Mouse (Mus musculus): ENCODE measurements around the gene Tpsb2. TPM values are rescaled to one million over a fixed set of nuclear protein-coding genes. Genes with fewer than 3 reads are reported as not detected.

The Tpsb2 gene
- total and polyA plus RNA-seq, 2 experiments from 2014 or later, result 1.0 to 1.8 TPM

DNA sequence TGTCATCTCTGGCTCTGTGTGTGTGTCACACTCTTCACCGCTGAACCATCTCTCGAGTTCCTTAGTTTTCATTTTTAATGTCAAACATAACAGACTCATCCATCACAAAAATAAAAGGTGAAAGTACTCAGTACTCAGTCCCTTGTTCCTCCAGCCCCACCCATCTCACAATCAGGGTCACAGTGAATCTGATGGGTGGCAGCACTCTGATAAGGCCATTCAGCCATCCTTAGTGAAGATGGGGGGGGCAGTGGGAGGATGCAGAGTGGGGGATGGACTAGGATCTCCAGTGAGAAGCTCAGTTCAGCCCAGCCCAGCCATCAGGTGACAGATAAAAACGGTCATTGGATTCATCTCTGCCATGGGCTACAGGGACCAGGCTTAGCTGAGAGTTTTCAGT, 2.9 kb downstream of the Tpsb2 start, which contains the start of gene Tpsg1:
Tpsg1 (plus strand) TSS at position 301 of the 400 bp plus-strand sequence.
- no peak for ATAC-seq (ENCODE audit: low FRiP score)
- DNase-seq (ENCODE audit: low spot score), result no peak
- Histone ChIP-seq H3K27me3 (ENCODE audit: insufficient read depth, low read length) (no peaks in the 10 kb centered on the region), H3K4me3 (ENCODE audit: low read depth, low read length) (no peak within 1 kb of the TSS), H3K9ac (replicated peaks; ENCODE audit: low read length, poor library complexity, severe bottlenecking) (no peak within 1 kb of the TSS), H3K4me1 (ENCODE audit: insufficient read depth, low read length) (no peaks in the 10 kb centered on the region), H3K36me3 (ENCODE audit: insufficient read depth, low read length) (no peaks in the 10 kb centered on the region), H3K4me2 (ENCODE audit: low read depth, low read length, poor library complexity, severe bottlenecking) (no peak within 1 kb of the TSS), H3K9me3 (ENCODE audit: low read length) (no peaks in the 10 kb centered on the region), H3K27ac (ENCODE audit: low read depth, low read length) (no peak within 1 kb of the TSS)
- TF ChIP-seq CTCF (IDR thresholded peaks at IDR 0.05), result no peak
- WGBS, result 70% methylated on average over 3 of the region's 3 CpGs

DNA sequence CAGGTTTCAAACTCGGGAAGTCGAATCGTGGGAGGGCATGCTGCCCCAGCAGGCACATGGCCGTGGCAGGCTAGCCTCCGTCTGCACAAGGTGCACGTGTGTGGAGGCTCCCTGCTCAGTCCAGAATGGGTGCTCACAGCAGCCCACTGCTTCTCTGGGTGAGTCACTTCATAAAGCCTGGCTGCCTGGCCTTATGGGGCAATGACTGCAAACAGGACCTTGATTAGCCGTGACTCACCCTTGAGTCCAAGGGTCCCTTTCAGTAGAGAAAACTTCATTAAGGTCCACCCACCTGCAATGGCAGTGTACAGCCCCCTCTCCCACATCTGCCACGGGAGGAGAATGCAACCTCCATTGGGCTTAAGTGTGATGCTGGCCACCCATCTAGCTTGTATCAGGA, 6.4 kb downstream of the Tpsb2 start:
- no peak for ATAC-seq (ENCODE audit: low FRiP score)
- Histone ChIP-seq H3K9ac (replicated peaks; ENCODE audit: low read length, poor library complexity, severe bottlenecking) (no peak overlapping the region), H3K27ac (ENCODE audit: low read depth, low read length) (no peak overlapping the region), H3K27me3 (ENCODE audit: insufficient read depth, low read length) (no peaks in the 10 kb centered on the region), H3K36me3 (ENCODE audit: insufficient read depth, low read length) (peaks cover 26% of the 10 kb centered on the region), H3K4me1 (ENCODE audit: insufficient read depth, low read length) (no peaks in the 10 kb centered on the region), H3K9me3 (ENCODE audit: low read length) (no peaks in the 10 kb centered on the region), H3K4me3 (ENCODE audit: low read depth, low read length) (no peak overlapping the region), H3K4me2 (ENCODE audit: low read depth, low read length, poor library complexity, severe bottlenecking) (no peak overlapping the region)
- DNase-seq (ENCODE audit: low spot score), result no peak
- 75% methylated on average over 8 of the region's 8 CpGs for WGBS
- no peak for TF ChIP-seq CTCF (IDR thresholded peaks at IDR 0.05)

DNA sequence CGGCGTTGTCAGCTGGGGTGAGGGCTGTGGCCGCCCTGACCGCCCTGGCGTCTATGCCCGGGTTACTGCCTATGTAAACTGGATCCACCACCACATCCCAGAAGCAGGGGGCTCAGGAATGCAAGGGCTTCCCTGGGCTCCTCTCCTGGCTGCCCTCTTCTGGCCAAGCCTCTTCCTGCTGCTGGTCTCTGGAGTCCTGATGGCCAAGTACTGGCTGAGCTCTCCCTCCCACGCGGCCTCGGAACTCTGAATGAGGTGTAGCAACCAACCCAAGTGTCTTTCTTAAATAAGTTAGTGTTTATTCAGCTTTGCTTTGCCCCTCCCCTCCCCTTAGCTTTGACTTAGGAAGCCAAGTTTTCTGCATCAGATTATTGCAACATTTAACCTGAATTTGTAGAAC, 7.9 kb downstream of the Tpsb2 start:
- peaks cover 33% of the 10 kb centered on the region for H3K36me3 ChIP-seq (ENCODE audit: insufficient read depth, low read length)
- 40% methylated on average over 9 of the region's 9 CpGs for WGBS
- H3K9me3 ChIP-seq (ENCODE audit: low read length), result no peaks in the 10 kb centered on the region
- no peak overlapping the region for H3K27ac ChIP-seq (ENCODE audit: low read depth, low read length)
- no peaks in the 10 kb centered on the region for H3K4me1 ChIP-seq (ENCODE audit: insufficient read depth, low read length)
- TF ChIP-seq CTCF (IDR thresholded peaks at IDR 0.05), result peak; percentile 70
- ATAC-seq (ENCODE audit: low FRiP score) (no peak), DNase-seq (ENCODE audit: low spot score) (peak; percentile 42)
- H3K27me3 ChIP-seq (ENCODE audit: insufficient read depth, low read length), result no peaks in the 10 kb centered on the region
- H3K4me3 ChIP-seq (ENCODE audit: low read depth, low read length), result no peak overlapping the region
- no peak overlapping the region for H3K4me2 ChIP-seq (ENCODE audit: low read depth, low read length, poor library complexity, severe bottlenecking)
- no peak overlapping the region for H3K9ac ChIP-seq (replicated peaks; ENCODE audit: low read length, poor library complexity, severe bottlenecking)

DNA sequence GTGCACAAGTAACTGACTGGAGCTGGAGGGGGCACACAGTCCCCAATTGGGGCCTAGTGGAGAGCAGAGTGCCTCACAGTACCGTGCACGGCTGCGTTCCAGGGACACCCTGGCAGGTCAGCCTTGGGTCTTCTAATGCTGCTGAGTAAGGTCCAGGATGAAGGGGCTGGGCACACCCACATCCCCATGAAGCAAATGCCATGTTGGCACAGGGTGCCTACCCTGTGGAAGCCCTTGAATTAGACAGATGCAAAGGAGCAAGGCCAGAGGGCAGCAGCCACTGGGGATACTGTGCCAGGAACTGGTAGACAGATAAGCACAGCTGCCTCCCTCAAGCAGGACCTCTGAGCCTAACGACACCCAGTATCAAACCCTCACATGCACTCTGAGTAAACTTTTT, 28.4 kb downstream of the Tpsb2 start:
- Histone ChIP-seq H3K9ac (replicated peaks; ENCODE audit: low read length, poor library complexity, severe bottlenecking) (no peak overlapping the region), H3K9me3 (ENCODE audit: low read length) (no peaks in the 10 kb centered on the region), H3K4me2 (ENCODE audit: low read depth, low read length, poor library complexity, severe bottlenecking) (no peak overlapping the region), H3K27ac (ENCODE audit: low read depth, low read length) (no peak overlapping the region), H3K27me3 (ENCODE audit: insufficient read depth, low read length) (no peaks in the 10 kb centered on the region), H3K4me3 (ENCODE audit: low read depth, low read length) (no peak overlapping the region), H3K36me3 (ENCODE audit: insufficient read depth, low read length) (peaks cover 16% of the 10 kb centered on the region), H3K4me1 (ENCODE audit: insufficient read depth, low read length) (no peaks in the 10 kb centered on the region)
- no peak for TF ChIP-seq CTCF (IDR thresholded peaks at IDR 0.05)
- no peak for ATAC-seq (ENCODE audit: low FRiP score)
- WGBS, result 96% methylated on average over 4 of the region's 4 CpGs
- no peak for DNase-seq (ENCODE audit: low spot score)

DNA sequence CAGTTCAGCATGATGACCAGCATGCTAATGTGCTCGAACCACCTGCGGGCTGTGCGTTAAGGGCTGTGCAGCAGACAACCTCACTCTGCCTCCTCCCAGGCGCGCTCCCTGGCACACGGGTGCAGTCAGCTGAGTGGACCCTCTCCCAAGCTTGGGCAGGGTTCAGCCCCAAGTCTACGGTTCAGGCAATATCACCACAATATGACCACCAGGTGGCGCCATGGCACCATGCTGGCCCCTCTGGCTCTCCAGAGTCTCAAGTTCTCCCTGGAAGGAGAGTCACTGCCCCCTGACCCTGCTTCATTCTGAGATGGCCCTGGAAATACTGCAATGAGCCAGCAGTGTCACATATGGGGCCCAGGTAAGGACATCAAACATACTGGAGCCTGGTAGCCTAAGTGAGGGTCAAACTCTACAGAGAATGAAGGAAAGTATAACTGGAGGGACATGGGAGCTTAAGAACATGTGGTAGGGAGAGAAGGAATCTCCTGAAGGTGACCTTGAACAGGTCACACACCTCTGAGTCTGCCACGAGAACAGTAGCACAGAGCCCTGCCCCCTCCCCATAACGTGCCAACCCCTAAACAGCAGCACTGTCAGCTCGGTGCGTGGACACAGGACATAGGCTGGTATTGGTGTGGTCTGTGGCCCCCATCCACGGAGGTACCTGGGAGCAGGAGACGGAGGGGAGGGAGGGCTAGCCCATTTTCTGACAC, 31.9 kb downstream of the Tpsb2 start:
- Histone ChIP-seq H3K4me1 (ENCODE audit: insufficient read depth, low read length) (no peaks in the 10 kb centered on the region), H3K9me3 (ENCODE audit: low read length) (no peaks in the 10 kb centered on the region), H3K27ac (ENCODE audit: low read depth, low read length) (no peak overlapping the region), H3K4me2 (ENCODE audit: low read depth, low read length, poor library complexity, severe bottlenecking) (no peak overlapping the region), H3K36me3 (ENCODE audit: insufficient read depth, low read length) (peaks cover 3% of the 10 kb centered on the region; the same call in 1 of the 2 replicates), H3K4me3 (ENCODE audit: low read depth, low read length) (no peak overlapping the region), H3K9ac (replicated peaks; ENCODE audit: low read length, poor library complexity, severe bottlenecking) (no peak overlapping the region), H3K27me3 (ENCODE audit: insufficient read depth, low read length) (no peaks in the 10 kb centered on the region)
- 34% methylated on average over 14 of the region's 14 CpGs for WGBS
- ATAC-seq (ENCODE audit: low FRiP score) (peak; percentile 56), DNase-seq (ENCODE audit: low spot score) (peak; percentile 89)
- peak; percentile 99 for TF ChIP-seq CTCF (IDR thresholded peaks at IDR 0.05)

GRCm38 (mm10) chr17:25398520-25398838, 32.4 kb downstream of the Tpsb2 start:
- no peak overlapping the region for H3K4me2 ChIP-seq (ENCODE audit: low read depth, low read length, poor library complexity, severe bottlenecking)
- H3K4me1 ChIP-seq (ENCODE audit: insufficient read depth, low read length), result 0 out of 2 replicates have a peak, but pooled peaks cover 3% of the 10 kb centered on the region
- H3K36me3 ChIP-seq (ENCODE audit: insufficient read depth, low read length), result peaks cover 3% of the 10 kb centered on the region; the same call in 1 of the 2 replicates
- DNase-seq (ENCODE audit: low spot score) (no peak), ATAC-seq (ENCODE audit: low FRiP score) (no peak)
- H3K27me3 ChIP-seq (ENCODE audit: insufficient read depth, low read length), result no peaks in the 10 kb centered on the region
- no peak overlapping the region for H3K27ac ChIP-seq (ENCODE audit: low read depth, low read length)
- WGBS, result 42% methylated on average over 13 of the region's 13 CpGs
- no peak for TF ChIP-seq CTCF (IDR thresholded peaks at IDR 0.05)
- H3K4me3 ChIP-seq (ENCODE audit: low read depth, low read length), result no peak overlapping the region
- H3K9ac ChIP-seq (replicated peaks; ENCODE audit: low read length, poor library complexity, severe bottlenecking), result no peak overlapping the region
- no peaks in the 10 kb centered on the region for H3K9me3 ChIP-seq (ENCODE audit: low read length)

All from midbrain, postnatal 0 days (tissue).